In the genomic region with DNA sequence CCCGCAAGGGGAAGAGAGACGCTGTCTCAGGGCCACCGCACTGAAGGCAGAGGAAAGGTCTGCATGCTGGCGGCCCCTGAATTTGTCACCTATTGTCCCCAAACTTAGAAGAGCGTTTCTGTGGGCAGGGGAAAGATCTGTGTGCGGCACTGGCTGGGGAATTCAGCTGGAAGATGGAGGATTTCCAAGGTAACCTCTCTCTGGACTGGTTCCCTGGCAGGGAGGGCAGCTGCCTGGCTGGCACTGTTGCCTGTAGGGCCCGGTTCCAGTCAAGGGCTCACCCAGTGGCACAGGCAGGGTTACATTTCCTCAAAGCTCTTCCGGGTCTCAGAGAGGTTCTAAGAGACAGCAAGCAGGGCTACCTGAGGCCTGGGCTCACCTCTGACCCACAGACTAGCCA, we compare ENCODE assay signal across 13 mouse cellular contexts.
DNase-seq lines count a peak whose midpoint lies in the region; ATAC-seq lines count a peak whose summit lies in the region.
"Had no signal": no experiment of that assay in that cellular context is flagged by ENCODE, and none has a peak within 500 bp of the region (broad histone marks: within the 10 kb centered on the region; RNA-seq: fewer than 3 reads in every experiment).

No protein-coding gene starts in this region.

- no peaks in the 10 kb centered on the region for H3K36me3 ChIP-seq in forebrain, embryonic 15.5 days
- no peaks in the 10 kb centered on the region for H3K36me3 ChIP-seq in forebrain, embryonic 10.5 days (replicated peaks)
- no peaks in the 10 kb centered on the region for H3K36me3 ChIP-seq in midbrain, embryonic 10.5 days
- H3K36me3 ChIP-seq in midbrain, embryonic 13.5 days = no peaks in the 10 kb centered on the region
- H3K36me3 ChIP-seq: embryonic facial prominence, embryonic 12.5 days had no signal

- no peak overlapping the region for H3K27ac ChIP-seq in forebrain, embryonic 15.5 days (replicated peaks)
- no peak overlapping the region for H3K27ac ChIP-seq in forebrain, embryonic 10.5 days
- 0 out of 2 replicates have a peak overlapping the region, but pooled peaks have one; percentile 6 for H3K27ac ChIP-seq in midbrain, embryonic 10.5 days (replicated peaks)
- H3K27ac ChIP-seq in midbrain, embryonic 13.5 days = no peak overlapping the region
- H3K27ac ChIP-seq: embryonic facial prominence, embryonic 12.5 days had no signal

- no peak overlapping the region for H3K4me3 ChIP-seq in forebrain, embryonic 15.5 days
- no peak overlapping the region for H3K4me3 ChIP-seq in forebrain, embryonic 10.5 days
- no peak overlapping the region for H3K4me3 ChIP-seq in midbrain, embryonic 10.5 days
- no peak overlapping the region for H3K4me3 ChIP-seq in midbrain, embryonic 13.5 days (replicated peaks)
- H3K4me3 ChIP-seq: embryonic facial prominence, embryonic 12.5 days; myocyte had no signal

- WGBS in forebrain, embryonic 15.5 days = 60% methylated on average over 8 of the region's 8 CpGs
- WGBS in forebrain, embryonic 10.5 days = 86% methylated on average over 8 of the region's 8 CpGs
- WGBS in midbrain, embryonic 10.5 days = 81% methylated on average over 8 of the region's 8 CpGs
- 80% methylated on average over 8 of the region's 8 CpGs for WGBS in midbrain, embryonic 13.5 days

- no peak overlapping the region for H3K9ac ChIP-seq in forebrain, embryonic 15.5 days (replicated peaks)
- no peak overlapping the region for H3K9ac ChIP-seq in midbrain, embryonic 13.5 days (replicated peaks)
- H3K9ac ChIP-seq: embryonic facial prominence, embryonic 12.5 days had no signal

- no peak overlapping the region for H3K4me2 ChIP-seq in forebrain, embryonic 15.5 days (replicated peaks)
- H3K4me2 ChIP-seq in midbrain, embryonic 13.5 days (replicated peaks) = no peak overlapping the region
- H3K4me2 ChIP-seq: embryonic facial prominence, embryonic 12.5 days had no signal

- peaks cover 7% of the 10 kb centered on the region; the same call in 1 of the 2 replicates for H3K4me1 ChIP-seq in forebrain, embryonic 15.5 days
- H3K4me1 ChIP-seq in forebrain, embryonic 10.5 days = peaks cover 10% of the 10 kb centered on the region; the same call in 1 of the 2 replicates
- H3K4me1 ChIP-seq in midbrain, embryonic 10.5 days = peaks cover 10% of the 10 kb centered on the region
- H3K4me1 ChIP-seq in midbrain, embryonic 13.5 days (replicated peaks) = no peaks in the 10 kb centered on the region

- no peaks in the 10 kb centered on the region for H3K27me3 ChIP-seq in forebrain, embryonic 15.5 days
- peaks cover 58% of the 10 kb centered on the region for H3K27me3 ChIP-seq in forebrain, embryonic 10.5 days (ENCODE audit: poor library complexity, severe bottlenecking)
- peaks cover 46% of the 10 kb centered on the region for H3K27me3 ChIP-seq in midbrain, embryonic 10.5 days (ENCODE audit: low read depth, poor library complexity, severe bottlenecking)
- H3K27me3 ChIP-seq in midbrain, embryonic 13.5 days = no peaks in the 10 kb centered on the region; the same call in 1 of the 2 replicates

- DNase-seq in forebrain, embryonic 10.5 days (ENCODE audit: extremely low spot score, low spot score) = no peak
- no peak for DNase-seq in midbrain, embryonic 10.5 days (ENCODE audit: low spot score)
- DNase-seq in cerebellum, adult 8-10 months = peak; percentile 32
- DNase-seq in gastrocnemius, postnatal 4 days (ENCODE audit: low spot score in 2 of 2) = peak; percentile 42 to 46
- DNase-seq in right cerebral cortex, adult 18-20 months = no peak
- no peak for DNase-seq in ovary, postnatal 36 days (ENCODE audit: low spot score)
- DNase-seq: kidney, adult 8-10 months; layer of hippocampus, adult 9-11 months; retina, postnatal 1 day had no signal

- no peaks in the 10 kb centered on the region for H3K9me3 ChIP-seq in forebrain, embryonic 15.5 days
- H3K9me3 ChIP-seq in forebrain, embryonic 10.5 days = peaks cover 3% of the 10 kb centered on the region; the same call in 1 of the 2 replicates
- no peaks in the 10 kb centered on the region for H3K9me3 ChIP-seq in midbrain, embryonic 10.5 days (replicated peaks)
- H3K9me3 ChIP-seq in midbrain, embryonic 13.5 days = no peaks in the 10 kb centered on the region
- H3K9me3 ChIP-seq: embryonic facial prominence, embryonic 12.5 days had no signal

- ATAC-seq in forebrain, embryonic 15.5 days (replicated peaks) = peak; percentile 53; the same call in 1 of the 2 replicates
- no peak for ATAC-seq in midbrain, embryonic 13.5 days

Comparison
In these comparisons a context has a peak if more than half of its experiments do, and no peak if none do; other contexts are left out.
1. DNase-seq: peak in cerebellum, adult 8-10 months (single experiment) and gastrocnemius, postnatal 4 days (2 of 2); none in forebrain, embryonic 10.5 days (single experiment), midbrain, embryonic 10.5 days (single experiment), right cerebral cortex, adult 18-20 months (single experiment) and ovary, postnatal 36 days (single experiment).